Mouse (Mus musculus) kidney, adult 2 months (tissue): ENCODE results near the gene Srf.

Experiments used
- CTCF ChIP-seq: fragments of 200-500 bp; conservative IDR thresholded peaks from 2 replicates; pipeline ENCODE4 v1.5.1; 2011; ENCODE audit warnings: low read depth, mild to moderate bottlenecking, control low read depth, low read length, moderate library complexity, mixed read lengths; ENCODE audit not compliant: insufficient read depth, insufficient read length
- POLR2A ChIP-seq: fragments of 200-500 bp; IDR thresholded peaks from one replicate; pipeline ENCODE4 v1.6.1; 2011; ENCODE audit warnings: low read depth, low read length, control low read depth

- no peak for TF ChIP-seq CTCF
- TF ChIP-seq POLR2A = no peak
Measured at GRCm38 (mm10) chr17:46559146-46559545, 3.2 kb upstream of the Srf start.
